Comparison of ENCODE assay signal across 23 mouse cellular contexts in genomic region chr1:126210212-126210611, GRCm38 (mm10).
"Had no signal": no experiment of that assay in that cellular context is flagged by ENCODE, and none has a peak within 500 bp of the region (broad histone marks: within the 10 kb centered on the region; RNA-seq: fewer than 3 reads in every experiment).

No protein-coding gene starts in this region.

- H3K27ac ChIP-seq: layer of hippocampus, adult 2 months; limb, embryonic 10.5 days; limb, embryonic 13.5 days; liver, embryonic 12.5 days; liver, embryonic 15.5 days; macrophage; midbrain, embryonic 13.5 days; neural tube, embryonic 13.5 days had no signal

- ATAC-seq: inflammation-experienced regulatory T-cells, adult 6 months; liver, embryonic 12.5 days; midbrain, embryonic 13.5 days; midbrain, embryonic 16.5 days had no signal

- H3K4me3 ChIP-seq: layer of hippocampus, adult 2 months; limb, embryonic 10.5 days; limb, embryonic 13.5 days; liver, embryonic 12.5 days; liver, embryonic 15.5 days; midbrain, embryonic 13.5 days; myocyte; neural tube, embryonic 13.5 days had no signal

- H3K9ac ChIP-seq: limb, embryonic 13.5 days; liver, embryonic 12.5 days; liver, embryonic 15.5 days; midbrain, embryonic 13.5 days; neural tube, embryonic 13.5 days had no signal

- H3K4me1 ChIP-seq: limb, embryonic 10.5 days; limb, embryonic 13.5 days; liver, embryonic 12.5 days; liver, embryonic 15.5 days; midbrain, embryonic 13.5 days; neural tube, embryonic 13.5 days had no signal

- DNase-seq: kidney, adult 11 months; kidney, adult 8-10 months; kidney, postnatal 10 days; kidney, postnatal 4 days; layer of hippocampus, adult 9-11 months; liver; lung, adult 2 months; retina, postnatal 1 day; right cerebral cortex, postnatal 25 days; spleen, adult 18-20 months; thymus, adult 2 months; thymus, postnatal 14 days had no signal

- H3K9me3 ChIP-seq: limb, embryonic 10.5 days; limb, embryonic 13.5 days; liver, embryonic 12.5 days; liver, embryonic 15.5 days; midbrain, embryonic 13.5 days; neural tube, embryonic 13.5 days had no signal

- H3K4me2 ChIP-seq: limb, embryonic 13.5 days; liver, embryonic 12.5 days; liver, embryonic 15.5 days; midbrain, embryonic 13.5 days; neural tube, embryonic 13.5 days had no signal

- H3K36me3 ChIP-seq: limb, embryonic 10.5 days; limb, embryonic 13.5 days; liver, embryonic 12.5 days; liver, embryonic 15.5 days; midbrain, embryonic 13.5 days had no signal

- H3K27me3 ChIP-seq: limb, embryonic 13.5 days; liver, embryonic 12.5 days; liver, embryonic 15.5 days; midbrain, embryonic 13.5 days; neural tube, embryonic 13.5 days had no signal
